Mouse (Mus musculus) ES-E14 (cell line): ENCODE data around the gene Dnajc2. TPM values are rescaled to one million over a fixed set of nuclear protein-coding genes. Genes with fewer than 3 reads are reported as not detected.

ENCODE experiments used
- DNase-seq: peaks from one replicate; pipeline ENCODE4 v3.0.0-alpha.2; 2013; ENCODE audit warnings: low read depth, low spot score
- H3K27ac ChIP-seq: 2 replicates; pipeline ENCODE4 v1.5.1; 2012; ENCODE audit warnings: low read depth, mild to moderate bottlenecking, low read length, moderate library complexity, mixed read lengths; ENCODE audit not compliant: poor library complexity, insufficient read depth, severe bottlenecking
- H3K36me3 ChIP-seq: 2 replicates; pipeline ENCODE4 v1.6.1; 2012; ENCODE audit warnings: mild to moderate bottlenecking, low read length, moderate library complexity, mixed read lengths; ENCODE audit not compliant: control insufficient read depth, poor library complexity, insufficient read depth, severe bottlenecking
- H3K4me1 ChIP-seq, 2 experiments: fragments of 150-350 bp in 1 of 2; sonication (generic) in 1 of 2; 2 replicates each; pipeline ENCODE4 v1.6.1; 2012; ENCODE audit warnings: low read length in 2 of 2, mild to moderate bottlenecking in 1 of 2, mixed read lengths in 1 of 2; ENCODE audit not compliant: control insufficient read depth in 2 of 2, insufficient read depth in 2 of 2, poor library complexity in 1 of 2
- H3K4me3 ChIP-seq, 2 experiments: fragments of 150-350 bp in 1 of 2; sonication (generic) in 1 of 2; 2 replicates each; pipeline ENCODE4 v1.5.1; 2012; ENCODE audit warnings: low read length in 2 of 2, low read depth in 1 of 2, mild to moderate bottlenecking in 1 of 2, mixed read lengths in 1 of 2; ENCODE audit not compliant: insufficient read depth in 1 of 2, poor library complexity in 1 of 2, severe bottlenecking in 1 of 2
- H3K9ac ChIP-seq: 2 replicates; pipeline ENCODE4 v1.6.1; 2012; ENCODE audit warnings: low read depth, mild to moderate bottlenecking, low read length, mixed read lengths; ENCODE audit not compliant: poor library complexity, insufficient read depth, severe bottlenecking
- H3K9me3 ChIP-seq: fragments of 150-350 bp; sonication (generic); 2 replicates; pipeline ENCODE4 v1.6.1; 2012; ENCODE audit warnings: low read depth, mild to moderate bottlenecking, low read length; ENCODE audit not compliant: control insufficient read depth, insufficient read depth
- CHD2 ChIP-seq: IDR thresholded peaks from 2 replicates; pipeline ENCODE4 v1.6.1; 2014; ENCODE audit warnings: mild to moderate bottlenecking, low read depth, low read length, inconsistent platforms
- HCFC1 ChIP-seq: IDR thresholded peaks from 2 replicates; pipeline ENCODE4 v1.6.1; 2012; ENCODE audit warnings: low read length, inconsistent platforms, borderline replicate concordance; ENCODE audit not compliant: insufficient read depth
- MAFK ChIP-seq: IDR thresholded peaks from 2 replicates; pipeline ENCODE4 v1.6.1; 2014; ENCODE audit warnings: mild to moderate bottlenecking, low read depth, low read length, inconsistent platforms; ENCODE audit not compliant: insufficient read depth
- ZC3H11A ChIP-seq: IDR thresholded peaks from 2 replicates; pipeline ENCODE4 v1.6.1; 2012; ENCODE audit warnings: low read depth, mild to moderate bottlenecking, inconsistent platforms, low read length, borderline replicate concordance
- ZNF384 ChIP-seq: IDR thresholded peaks from 2 replicates; pipeline ENCODE4 v1.6.1; 2012; ENCODE audit warnings: low read depth, low read length, inconsistent platforms
- in situ Hi-C, 2 experiments: fragments of 600-800 bp; cut with MboI; formaldehyde crosslinking; loops; one replicate each; pipeline ENCODE4 v1.15.1; 2025; ENCODE audit warnings: low sequenced_read_pairs in 2 of 2, inconsistent platforms in 1 of 2; ENCODE audit not compliant: unreplicated experiment in 2 of 2
- total RNA-seq: library from RNA; depleted of rRNA; stranded (reverse); fragments of 300-350 nt; gene quantifications from 2 replicates; pipeline ENCODE4 v1.2.3, GENCODE M21; 2012

Gene Dnajc2
- total RNA-seq, 1 experiment = 96.0 TPM

GRCm38 (mm10) chr5:21813994-21814393 lies 28.9 kb upstream of the Dnajc2 start:
- H3K36me3 ChIP-seq = no peaks in the 10 kb centered on the region
- no peak for DNase-seq
- TF ChIP-seq MAFK (no peak), ZNF384 (no peak)
- no peak overlapping the region for H3K9ac ChIP-seq
- H3K27ac ChIP-seq = no peak overlapping the region
- H3K4me3 ChIP-seq = no peak overlapping the region
- H3K9me3 ChIP-seq = no peaks in the 10 kb centered on the region
- peaks cover 2% of the 10 kb centered on the region in 2 experiments; a peak in 1 of 4 replicates for H3K4me1 ChIP-seq
- in situ Hi-C loops = no loop called here

- in situ Hi-C loops = no loop called here
- TF ChIP-seq ZNF384 = peak; percentile 58
- TF ChIP-seq HCFC1 = no peak
- H3K4me1 ChIP-seq = peaks cover 2% of the 10 kb centered on the region in 2 experiments; a peak in 1 of 4 replicates
Observed at GRCm38 (mm10) chr5:21810924-21811323, 25.9 kb upstream of the Dnajc2 start.

GRCm38 (mm10) chr5:21804837-21805236 lies 19.8 kb upstream of the Dnajc2 start:
- TF ChIP-seq CHD2 (no peak), ZC3H11A (no peak), ZNF384 (no peak), HCFC1 (no peak), MAFK (no peak)
- H3K9me3 ChIP-seq = no peaks in the 10 kb centered on the region
- peaks cover 22% of the 10 kb centered on the region for H3K36me3 ChIP-seq
- in situ Hi-C loops = no loop called here
- H3K27ac ChIP-seq = no peak overlapping the region
- H3K4me3 ChIP-seq = no peak overlapping the region
- H3K9ac ChIP-seq = no peak overlapping the region
- H3K4me1 ChIP-seq = no peaks in the 10 kb centered on the region; a peak in 1 of 4 replicates
- DNase-seq = no peak

More at GRCm38 (mm10) chr5:21810924-21811323, 25.9 kb upstream of the Dnajc2 start:
- H3K9ac ChIP-seq = no peak overlapping the region
- DNase-seq = peak; percentile 54
- H3K36me3 ChIP-seq = no peaks in the 10 kb centered on the region
- no peak overlapping the region for H3K4me3 ChIP-seq
- no peak overlapping the region for H3K27ac ChIP-seq
- H3K9me3 ChIP-seq = no peaks in the 10 kb centered on the region

GRCm38 (mm10) chr5:21803691-21804188 lies 18.7 kb upstream of the Dnajc2 start:
- Histone ChIP-seq H3K36me3 (peaks cover 28% of the 10 kb centered on the region), H3K27ac (no peak overlapping the region), H3K9ac (no peak overlapping the region), H3K4me3 (no peak overlapping the region), H3K9me3 (no peaks in the 10 kb centered on the region), H3K4me1 (no peaks in the 10 kb centered on the region; a peak in 1 of 4 replicates)
- in situ Hi-C loops = no loop called here
- no peak for DNase-seq
- TF ChIP-seq CHD2 (no peak), ZNF384 (no peak), ZC3H11A (no peak), HCFC1 (no peak), MAFK (no peak)

- DNase-seq = no peak
- H3K4me3 ChIP-seq = no peak overlapping the region
- TF ChIP-seq HCFC1 = no peak
- no peak for TF ChIP-seq ZC3H11A
- TF ChIP-seq ZNF384 = no peak
- TF ChIP-seq CHD2 = no peak
- TF ChIP-seq MAFK = no peak
- no peaks in the 10 kb centered on the region for H3K9me3 ChIP-seq
- H3K9ac ChIP-seq = no peak overlapping the region
- peaks cover 31% of the 10 kb centered on the region for H3K36me3 ChIP-seq
- in situ Hi-C loops = no loop called here
- no peaks in the 10 kb centered on the region; a peak in 1 of 4 replicates for H3K4me1 ChIP-seq
- no peak overlapping the region for H3K27ac ChIP-seq
Observed at GRCm38 (mm10) chr5:21802907-21803306, 17.9 kb upstream of the Dnajc2 start.
